Mouse (Mus musculus) liver, embryonic 12.5 days (tissue): Measurements from ENCODE around the gene Pih1d2. TPM values are rescaled to one million over a fixed set of nuclear protein-coding genes. Genes with fewer than 3 reads are reported as not detected.
"Not testable (repeated sequence)": the region's sequence is repeated elsewhere in the genome, so short reads cannot be mapped to it uniquely, and the experiment has no call there.

ENCODE experiments used
- ATAC-seq: fragments of 200-750 bp; cut with Nextera tagmentation; 2 replicates; pipeline ENCODE4 v1.8.0; 2017; ENCODE audit warnings: moderate number of reproducible peaks, mild to moderate bottlenecking, moderate library complexity
- H3K27ac ChIP-seq: fragments of 300-500 bp; sonication (generic); 2 replicates; pipeline ENCODE4 v1.5.1; 2016; ENCODE audit warnings: mild to moderate bottlenecking
- H3K27me3 ChIP-seq: fragments of 300-500 bp; sonication (generic); replicated peaks from 2 replicates; pipeline ENCODE4 v1.6.1; 2016; ENCODE audit warnings: mild to moderate bottlenecking, moderate library complexity
- H3K36me3 ChIP-seq: fragments of 300-500 bp; sonication (generic); 2 replicates; pipeline ENCODE4 v1.6.1; 2016; ENCODE audit warnings: mild to moderate bottlenecking, moderate library complexity
- H3K4me1 ChIP-seq: fragments of 300-500 bp; sonication (generic); 2 replicates; pipeline ENCODE4 v1.6.1; 2016
- H3K4me2 ChIP-seq: fragments of 300-500 bp; sonication (generic); 2 replicates; pipeline ENCODE4 v1.6.1; 2016; ENCODE audit warnings: mild to moderate bottlenecking, moderate library complexity
- H3K4me3 ChIP-seq: fragments of 300-500 bp; sonication (generic); 2 replicates; pipeline ENCODE4 v1.5.1; 2016; ENCODE audit warnings: mild to moderate bottlenecking, moderate library complexity
- H3K9ac ChIP-seq: fragments of 300-500 bp; sonication (generic); 2 replicates; pipeline ENCODE4 v1.6.1; 2016; ENCODE audit warnings: mild to moderate bottlenecking, moderate library complexity
- H3K9me3 ChIP-seq: fragments of 300-500 bp; sonication (generic); replicated peaks from 2 replicates; pipeline ENCODE4 v1.6.1; 2016; ENCODE audit warnings: mild to moderate bottlenecking, moderate library complexity
- WGBS: fragments of 180-500 bp; shearing (Covaris S2); methylation state at CpG from one replicate; pipeline ENCODE4 v1.1.7; 2016; ENCODE audit not compliant: insufficient replicate concordance; 5-methylcytosine and 5-hydroxymethylcytosine counted together
- polyA plus RNA-seq: library from polyadenylated mRNA; unstranded; fragments of >200 nt; fragmentation: Nextera tagmentation; extraction: Ambion mirVana; gene quantifications from 2 replicates; pipeline ENCODE4 v1.2.1, GENCODE M21; 2016

The Pih1d2 gene
- polyA plus RNA-seq, 1 experiment from 2014 or later, result 1.9 TPM

- Histone ChIP-seq H3K4me3 (no peak overlapping the region), H3K27ac (no peak overlapping the region), H3K4me1 (peaks cover 22% of the 10 kb centered on the region), H3K36me3 (peaks cover 67% of the 10 kb centered on the region), H3K27me3 (no peaks in the 10 kb centered on the region), H3K9ac (no peak overlapping the region), H3K9me3 (no peaks in the 10 kb centered on the region), H3K4me2 (no peak overlapping the region)
- ATAC-seq, result no peak
- 85% methylated on average over 8 of the region's 8 CpGs for WGBS
Measured at GRCm38 (mm10) chr9:50596973-50597372, 20.1 kb upstream of the Pih1d2 start.

- Histone ChIP-seq H3K4me1 (peaks cover 48% of the 10 kb centered on the region), H3K9ac (peak overlapping the region; percentile 84), H3K27ac (peak overlapping the region; percentile 88), H3K4me2 (peak overlapping the region; percentile 76), H3K4me3 (peak overlapping the region; percentile 77), H3K27me3 (no peaks in the 10 kb centered on the region), H3K9me3 (no peaks in the 10 kb centered on the region), H3K36me3 (peaks cover 63% of the 10 kb centered on the region)
- ATAC-seq, result peak; percentile 73
- 31% methylated on average over 6 of the region's 6 CpGs for WGBS
Measured at GRCm38 (mm10) chr9:50601536-50601935, 15.6 kb upstream of the Pih1d2 start.

GRCm38 (mm10) chr9:50602055-50602845 lies 14.9 kb upstream of the Pih1d2 start:
- Histone ChIP-seq H3K27ac (peak overlapping the region; percentile 88), H3K36me3 (peaks cover 63% of the 10 kb centered on the region), H3K9me3 (no peaks in the 10 kb centered on the region), H3K27me3 (no peaks in the 10 kb centered on the region), H3K4me2 (peak overlapping the region; percentile 76), H3K9ac (peak overlapping the region; percentile 84), H3K4me3 (peak overlapping the region; percentile 77), H3K4me1 (peaks cover 48% of the 10 kb centered on the region)
- 37% methylated on average over 7 of the region's 7 CpGs for WGBS
- no peak for ATAC-seq

- Histone ChIP-seq H3K9me3 (no peaks in the 10 kb centered on the region), H3K9ac (peak within 1 kb of the TSS; percentile 84), H3K4me2 (peak within 1 kb of the TSS; percentile 76), H3K36me3 (peaks cover 63% of the 10 kb centered on the region), H3K27ac (peak within 1 kb of the TSS; percentile 88), H3K4me3 (peak within 1 kb of the TSS; percentile 77), H3K4me1 (peaks cover 48% of the 10 kb centered on the region), H3K27me3 (no peaks in the 10 kb centered on the region)
- under 1% methylated on average over 48 of the region's 48 CpGs for WGBS
- peak; percentile 93 for ATAC-seq
Measured at GRCm38 (mm10) chr9:50603189-50603997, 13.7 kb upstream of the Pih1d2 start, which contains the start of the genes Sdhd and Timm8b. Gene Sdhd, minus strand, starts transcription at chr9:50603812. Gene Timm8b, plus strand, starts transcription at chr9:50603910.

GRCm38 (mm10) chr9:50603998-50604324 lies 13.2 kb upstream of the Pih1d2 start:
- ATAC-seq, result peak; percentile 79
- Histone ChIP-seq H3K9ac (peak overlapping the region; percentile 84), H3K4me2 (peak overlapping the region; percentile 76), H3K27ac (peak overlapping the region; percentile 88), H3K36me3 (peaks cover 63% of the 10 kb centered on the region), H3K4me3 (peak overlapping the region; percentile 77), H3K4me1 (peaks cover 48% of the 10 kb centered on the region), H3K27me3 (no peaks in the 10 kb centered on the region), H3K9me3 (no peaks in the 10 kb centered on the region)
- WGBS, result 1% methylated on average over 24 of the region's 24 CpGs

- under 1% methylated on average over 6 of the region's 6 CpGs for WGBS
- H3K4me3 ChIP-seq, result peak overlapping the region; percentile 77
- H3K4me1 ChIP-seq, result peaks cover 48% of the 10 kb centered on the region
- H3K36me3 ChIP-seq, result peaks cover 62% of the 10 kb centered on the region
- H3K27ac ChIP-seq, result peak overlapping the region; percentile 88
- no peaks in the 10 kb centered on the region for H3K9me3 ChIP-seq
- H3K9ac ChIP-seq, result peak overlapping the region; percentile 84
- ATAC-seq, result no peak; the same call in 1 of the 2 replicates
- H3K4me2 ChIP-seq, result peak overlapping the region; percentile 76
- no peaks in the 10 kb centered on the region for H3K27me3 ChIP-seq
Measured at GRCm38 (mm10) chr9:50604338-50604737, 12.8 kb upstream of the Pih1d2 start.

GRCm38 (mm10) chr9:50612115-50612514 lies 5.0 kb upstream of the Pih1d2 start:
- no peak for ATAC-seq
- Histone ChIP-seq H3K9ac (no peak overlapping the region), H3K36me3 (peaks cover 81% of the 10 kb centered on the region), H3K27ac (no peak overlapping the region), H3K4me1 (peaks cover 16% of the 10 kb centered on the region), H3K9me3 (no peaks in the 10 kb centered on the region), H3K4me2 (no peak overlapping the region), H3K27me3 (no peaks in the 10 kb centered on the region), H3K4me3 (no peak overlapping the region)
- WGBS, result 80% methylated on average over 4 of the region's 4 CpGs

GRCm38 (mm10) chr9:50616161-50616560 lies 960 bp upstream of the Pih1d2 start:
- no peak for ATAC-seq
- H3K27ac ChIP-seq, result peak overlapping the region; percentile 94
- H3K36me3 ChIP-seq, result peaks cover 41% of the 10 kb centered on the region
- peak overlapping the region; percentile 84 for H3K4me2 ChIP-seq
- no peaks in the 10 kb centered on the region for H3K9me3 ChIP-seq
- peak overlapping the region; percentile 93 for H3K9ac ChIP-seq
- WGBS, result 28% methylated on average over 11 of the region's 11 CpGs
- no peaks in the 10 kb centered on the region for H3K27me3 ChIP-seq
- peaks cover 20% of the 10 kb centered on the region for H3K4me1 ChIP-seq
- peak overlapping the region; percentile 98 for H3K4me3 ChIP-seq

- Histone ChIP-seq H3K9me3 (no peaks in the 10 kb centered on the region), H3K4me3 (peak overlapping the region; percentile 98), H3K4me1 (peaks cover 20% of the 10 kb centered on the region), H3K9ac (peak overlapping the region; percentile 93; the same call in 1 of the 2 replicates), H3K36me3 (peaks cover 25% of the 10 kb centered on the region), H3K4me2 (peak overlapping the region; percentile 84), H3K27ac (no peak overlapping the region), H3K27me3 (no peaks in the 10 kb centered on the region)
- ATAC-seq, result no peak
- WGBS, result 52% methylated on average over 9 of the region's 9 CpGs
Measured at GRCm38 (mm10) chr9:50617794-50618330, 741 bp downstream of the Pih1d2 start.

GRCm38 (mm10) chr9:50630903-50631302 lies 13.8 kb downstream of the Pih1d2 start:
- 82% methylated on average over 6 of the region's 8 CpGs for WGBS
- not testable (repeated sequence) for H3K9ac ChIP-seq, H3K27me3 ChIP-seq, H3K4me3 ChIP-seq, H3K4me1 ChIP-seq, H3K27ac ChIP-seq, H3K9me3 ChIP-seq, H3K4me2 ChIP-seq, ATAC-seq
- H3K36me3 ChIP-seq, result peaks cover 31% of the 10 kb centered on the region

GRCm38 (mm10) chr9:50632016-50632688 lies 15.0 kb downstream of the Pih1d2 start:
- Histone ChIP-seq H3K27ac (no peak overlapping the region), H3K36me3 (peaks cover 40% of the 10 kb centered on the region), H3K4me1 (peaks cover 7% of the 10 kb centered on the region; the same call in 1 of the 2 replicates), H3K4me2 (no peak overlapping the region), H3K9me3 (no peaks in the 10 kb centered on the region), H3K27me3 (no peaks in the 10 kb centered on the region), H3K9ac (no peak overlapping the region), H3K4me3 (no peak overlapping the region)
- 65% methylated on average over 6 of the region's 6 CpGs for WGBS
- 0 out of 2 replicates have a peak, but pooled peaks have one; percentile 4 for ATAC-seq
